15 mouse cellular contexts compared by ENCODE assay signal in the genomic region with DNA sequence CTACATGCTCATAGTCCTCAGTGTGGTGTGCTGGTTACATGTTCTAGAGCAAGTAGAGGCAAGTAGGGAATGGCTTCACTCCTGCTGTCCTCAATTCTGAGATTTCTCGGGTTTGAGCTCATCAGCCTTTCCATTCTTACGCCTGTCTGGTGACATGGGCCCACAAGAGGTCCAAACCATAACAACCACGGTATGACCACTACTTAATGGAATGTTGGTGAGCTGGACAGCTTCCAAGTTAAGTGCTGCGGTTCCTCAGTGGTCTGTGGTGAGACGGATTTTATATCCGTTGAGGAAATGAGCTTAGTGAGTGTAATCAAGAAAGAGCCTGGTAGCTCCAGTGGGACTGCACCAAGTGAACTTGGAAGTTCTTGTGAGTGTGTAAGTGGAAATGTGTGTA.
"Had no signal": no experiment of that assay in that cellular context is flagged by ENCODE, and none has a peak within 500 bp of the region (broad histone marks: within the 10 kb centered on the region; RNA-seq: fewer than 3 reads in every experiment).

No protein-coding gene starts in this region.

- H3K36me3 ChIP-seq: limb, embryonic 15.5 days; liver, embryonic 12.5 days; lung, embryonic 15.5 days; midbrain, embryonic 10.5 days; neural tube, embryonic 12.5 days; stomach, embryonic 15.5 days had no signal

- H3K27ac ChIP-seq: layer of hippocampus, adult 2 months; limb, embryonic 15.5 days; liver, embryonic 12.5 days; lung, embryonic 15.5 days; midbrain, embryonic 10.5 days; neural tube, embryonic 12.5 days; stomach, embryonic 15.5 days had no signal

- H3K9me3 ChIP-seq: limb, embryonic 15.5 days; liver, embryonic 12.5 days; lung, embryonic 15.5 days; neural tube, embryonic 12.5 days; stomach, embryonic 15.5 days had no signal

- H3K4me1 ChIP-seq: limb, embryonic 15.5 days; liver, embryonic 12.5 days; lung, embryonic 15.5 days; midbrain, embryonic 10.5 days; neural tube, embryonic 12.5 days; stomach, embryonic 15.5 days had no signal

- ATAC-seq: liver, embryonic 12.5 days had no signal

- H3K4me2 ChIP-seq: limb, embryonic 15.5 days; liver, embryonic 12.5 days; lung, embryonic 15.5 days; neural tube, embryonic 12.5 days; stomach, embryonic 15.5 days had no signal

- H3K4me3 ChIP-seq: layer of hippocampus, adult 2 months; limb, embryonic 15.5 days; liver, embryonic 12.5 days; lung, embryonic 15.5 days; midbrain, embryonic 10.5 days; neural tube, embryonic 12.5 days; stomach, embryonic 15.5 days had no signal

- H3K27me3 ChIP-seq: limb, embryonic 15.5 days; liver, embryonic 12.5 days; lung, embryonic 15.5 days; neural tube, embryonic 12.5 days; stomach, embryonic 15.5 days had no signal

- H3K9ac ChIP-seq: limb, embryonic 15.5 days; liver, embryonic 12.5 days; lung, embryonic 15.5 days; neural tube, embryonic 12.5 days; stomach, embryonic 15.5 days had no signal

- DNase-seq: kidney, adult 8-10 months; kidney, postnatal 36 days; lung, postnatal 4 days; midbrain, embryonic 14.5 days; retina, postnatal 1 day; right cerebral cortex, postnatal 14 days; thymus, adult 2 months; thymus, postnatal 25 days had no signal
